ENCODE assay signal across 15 mouse cellular contexts in the genomic region with DNA sequence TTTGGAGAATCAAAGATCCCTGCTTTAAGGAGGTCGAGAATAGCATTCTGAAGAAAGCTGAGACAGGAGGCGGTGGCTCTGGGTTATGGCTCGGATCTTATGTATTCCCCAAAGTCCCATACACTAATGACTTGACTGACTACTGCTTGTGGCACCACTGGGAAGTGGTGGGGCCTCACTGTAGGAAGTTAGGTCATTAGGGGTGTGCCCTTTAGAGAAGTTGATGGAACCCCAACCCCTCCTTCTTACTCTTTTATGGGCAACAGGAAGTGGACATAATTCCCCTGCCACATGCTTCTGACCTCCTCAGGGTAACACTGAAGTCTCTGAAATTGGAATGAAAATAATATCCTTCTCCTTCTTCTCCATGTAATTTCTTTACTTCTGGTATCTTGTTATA.
"Had no signal": no experiment of that assay in that cellular context is flagged by ENCODE, and none has a peak within 500 bp of the region (broad histone marks: within the 10 kb centered on the region; RNA-seq: fewer than 3 reads in every experiment).

No protein-coding gene starts in this region.

- H3K36me3 ChIP-seq: intestine, embryonic 15.5 days; kidney, embryonic 15.5 days; limb, embryonic 13.5 days; liver, embryonic 15.5 days; midbrain, embryonic 10.5 days; neural tube, embryonic 13.5 days had no signal

- H3K27me3 ChIP-seq: intestine, embryonic 15.5 days; kidney, embryonic 15.5 days; limb, embryonic 13.5 days; liver, embryonic 15.5 days; neural tube, embryonic 13.5 days had no signal

- H3K4me1 ChIP-seq: intestine, embryonic 15.5 days; kidney, embryonic 15.5 days; neural tube, embryonic 13.5 days had no signal

- DNase-seq: kidney, adult 18-20 months; kidney, postnatal 14 days; left cerebral cortex, postnatal 4 days; lung, embryonic 14.5 days; midbrain, embryonic 14.5 days; right cerebral cortex, adult 18-20 months; right cerebral cortex, postnatal 25 days; thymus, postnatal 14 days had no signal

- H3K4me3 ChIP-seq: intestine, embryonic 15.5 days; kidney, embryonic 15.5 days; limb, embryonic 13.5 days; liver, embryonic 15.5 days; midbrain, embryonic 10.5 days; neural tube, embryonic 13.5 days had no signal

- ATAC-seq: intestine, embryonic 15.5 days had no signal

- H3K27ac ChIP-seq: intestine, embryonic 15.5 days; kidney, embryonic 15.5 days; limb, embryonic 13.5 days; liver, embryonic 15.5 days; midbrain, embryonic 10.5 days; neural tube, embryonic 13.5 days; stomach, postnatal 0 days had no signal
